Mouse (Mus musculus) hindbrain, postnatal 0 days (tissue): ENCODE results near the gene Zbtb45. TPM values are rescaled to one million over a fixed set of nuclear protein-coding genes. Genes with fewer than 3 reads are reported as not detected.
A peak's percentile ranks its signal among the peaks of the same experiment; 100 is the strongest.

Experiments
- ATAC-seq: fragments of 200-750 bp; cut with Nextera tagmentation; 2 replicates; pipeline ENCODE4 v1.8.0; 2017; ENCODE audit warnings: mild to moderate bottlenecking, moderate TSS enrichment, moderate library complexity
- DNase-seq: peaks from one replicate; pipeline ENCODE4 v3.0.0-alpha.2; 2015; ENCODE audit warnings: low spot score
- H3K27ac ChIP-seq: fragments of 300-500 bp; sonication (generic); 2 replicates; pipeline ENCODE4 v1.5.1; 2014; ENCODE audit warnings: mild to moderate bottlenecking
- H3K27me3 ChIP-seq: fragments of 300-500 bp; sonication (generic); 2 replicates; pipeline ENCODE4 v1.6.1; 2014; ENCODE audit warnings: low read length, mixed read lengths; ENCODE audit not compliant: insufficient read depth
- H3K36me3 ChIP-seq: fragments of 300-500 bp; sonication (generic); 2 replicates; pipeline ENCODE4 v1.6.1; 2014; ENCODE audit warnings: low read length, mixed read lengths; ENCODE audit not compliant: insufficient read depth
- H3K4me1 ChIP-seq: fragments of 300-500 bp; sonication (generic); 2 replicates; pipeline ENCODE4 v1.6.1; 2014; ENCODE audit warnings: antibody characterized with exemption, low read length, mixed read lengths; ENCODE audit not compliant: insufficient read depth
- H3K4me2 ChIP-seq: fragments of 300-500 bp; sonication (generic); 2 replicates; pipeline ENCODE4 v1.6.1; 2014; ENCODE audit warnings: low read depth, mild to moderate bottlenecking, low read length, moderate library complexity, mixed read lengths
- H3K4me3 ChIP-seq: fragments of 300-500 bp; sonication (generic); 2 replicates; pipeline ENCODE4 v1.5.1; 2014; ENCODE audit warnings: low read length
- H3K9ac ChIP-seq: fragments of 300-500 bp; sonication (generic); replicated peaks from 2 replicates; pipeline ENCODE4 v1.6.1; 2014; ENCODE audit warnings: mild to moderate bottlenecking, low read length, moderate library complexity, mixed read lengths
- H3K9me3 ChIP-seq: fragments of 300-500 bp; sonication (generic); 2 replicates; pipeline ENCODE4 v1.6.1; 2016; ENCODE audit warnings: low read length, mixed read lengths
- CTCF ChIP-seq: IDR thresholded peaks from 2 replicates; pipeline ENCODE4 v1.5.1; 2016; ENCODE audit warnings: antibody characterized with exemption, control low read depth, low read depth
- WGBS: fragments of 180-500 bp; shearing (Covaris S2); extraction: QIAGEN DNeasy Blood & Tissue Kit; methylation state at CpG from one replicate; pipeline ENCODE4 v1.1.7; 2014; 5-methylcytosine and 5-hydroxymethylcytosine counted together
- polyA plus RNA-seq: library from polyadenylated mRNA; unstranded; fragments of >200 nt; fragmentation: Nextera tagmentation; extraction: Ambion mirVana; gene quantifications from 2 replicates; pipeline ENCODE4 v1.2.1, GENCODE M21; 2015
- total RNA-seq: library from RNA; depleted of rRNA; stranded (reverse); fragments of >200 nt; gene quantifications from 2 replicates; pipeline ENCODE4 v1.2.3, GENCODE M21; 2014

Gene Zbtb45
- total and polyA plus RNA-seq, 2 experiments from 2014 or later: 24.6 to 41.6 TPM

- ATAC-seq: no peak
- no peak for TF ChIP-seq CTCF
- Histone ChIP-seq H3K36me3 (peaks cover 8% of the 10 kb centered on the region; the same call in 1 of the 2 replicates), H3K27me3 (no peaks in the 10 kb centered on the region), H3K9me3 (no peaks in the 10 kb centered on the region), H3K4me1 (no peaks in the 10 kb centered on the region), H3K4me3 (no peak overlapping the region), H3K9ac (no peak overlapping the region), H3K27ac (no peak overlapping the region), H3K4me2 (no peak overlapping the region)
- no peak for DNase-seq
- WGBS: 61% methylated on average over 1 of the region's 1 CpGs
These were observed 8.2 kb downstream of the Zbtb45 start for GRCm38 (mm10) chr7:13001584-13001983.

GRCm38 (mm10) chr7:12998851-12999250 lies 11.0 kb downstream of the Zbtb45 start, which contains the start of gene Trim28:
Gene Trim28, plus strand, starts transcription at chr7:12999114.
- 85% methylated on average over 3 of the region's 3 CpGs for WGBS
- Histone ChIP-seq H3K36me3 (no peaks in the 10 kb centered on the region), H3K4me2 (no peak within 1 kb of the TSS), H3K9ac (no peak within 1 kb of the TSS), H3K27me3 (no peaks in the 10 kb centered on the region), H3K4me1 (no peaks in the 10 kb centered on the region), H3K27ac (no peak within 1 kb of the TSS), H3K9me3 (no peaks in the 10 kb centered on the region), H3K4me3 (no peak within 1 kb of the TSS)
- no peak for ATAC-seq
- TF ChIP-seq CTCF: no peak
- DNase-seq: no peak

- Histone ChIP-seq H3K27ac (no peak within 1 kb of the TSS), H3K9ac (no peak within 1 kb of the TSS), H3K27me3 (no peaks in the 10 kb centered on the region), H3K36me3 (no peaks in the 10 kb centered on the region), H3K4me3 (no peak within 1 kb of the TSS), H3K9me3 (no peaks in the 10 kb centered on the region), H3K4me2 (no peak within 1 kb of the TSS), H3K4me1 (no peaks in the 10 kb centered on the region)
- ATAC-seq (no peak), DNase-seq (no peak)
- WGBS: 88% methylated on average over 5 of the region's 5 CpGs
- TF ChIP-seq CTCF: no peak
These were observed 11.8 kb downstream of the Zbtb45 start, which contains the start of gene Slc27a5 for GRCm38 (mm10) chr7:12998053-12998452. Gene Slc27a5, minus strand, starts transcription at chr7:12998192.

GRCm38 (mm10) chr7:12997230-12997629 lies 12.6 kb downstream of the Zbtb45 start:
- H3K9ac ChIP-seq: no peak overlapping the region
- no peak overlapping the region for H3K27ac ChIP-seq
- DNase-seq (no peak), ATAC-seq (no peak)
- TF ChIP-seq CTCF: no peak
- H3K27me3 ChIP-seq: no peaks in the 10 kb centered on the region
- no peak overlapping the region for H3K4me3 ChIP-seq
- 68% methylated on average over 5 of the region's 5 CpGs for WGBS
- H3K36me3 ChIP-seq: no peaks in the 10 kb centered on the region
- no peaks in the 10 kb centered on the region for H3K4me1 ChIP-seq
- H3K4me2 ChIP-seq: no peak overlapping the region
- H3K9me3 ChIP-seq: no peaks in the 10 kb centered on the region

GRCm38 (mm10) chr7:12995862-12996261 lies 14.0 kb downstream of the Zbtb45 start:
- Histone ChIP-seq H3K4me3 (no peak overlapping the region), H3K4me2 (no peak overlapping the region), H3K9me3 (no peaks in the 10 kb centered on the region), H3K27ac (no peak overlapping the region), H3K36me3 (no peaks in the 10 kb centered on the region), H3K9ac (no peak overlapping the region), H3K27me3 (no peaks in the 10 kb centered on the region), H3K4me1 (no peaks in the 10 kb centered on the region)
- TF ChIP-seq CTCF: no peak
- ATAC-seq: no peak
- no peak for DNase-seq

GRCm38 (mm10) chr7:12993148-12993547 lies 16.7 kb downstream of the Zbtb45 start:
- no peaks in the 10 kb centered on the region for H3K27me3 ChIP-seq
- no peak overlapping the region for H3K4me3 ChIP-seq
- no peak overlapping the region for H3K4me2 ChIP-seq
- DNase-seq (no peak), ATAC-seq (no peak)
- no peaks in the 10 kb centered on the region for H3K9me3 ChIP-seq
- H3K36me3 ChIP-seq: no peaks in the 10 kb centered on the region
- H3K9ac ChIP-seq: no peak overlapping the region
- H3K27ac ChIP-seq: no peak overlapping the region
- no peaks in the 10 kb centered on the region for H3K4me1 ChIP-seq
- WGBS: 90% methylated on average over 10 of the region's 10 CpGs
- TF ChIP-seq CTCF: no peak

- TF ChIP-seq CTCF: peak; percentile 46
- Histone ChIP-seq H3K27ac (no peak overlapping the region), H3K4me2 (no peak overlapping the region), H3K36me3 (no peaks in the 10 kb centered on the region), H3K4me1 (no peaks in the 10 kb centered on the region), H3K9me3 (no peaks in the 10 kb centered on the region), H3K9ac (no peak overlapping the region), H3K27me3 (no peaks in the 10 kb centered on the region), H3K4me3 (no peak overlapping the region)
- ATAC-seq (no peak), DNase-seq (no peak)
- 6% methylated on average over 3 of the region's 3 CpGs for WGBS
These were observed 17.6 kb downstream of the Zbtb45 start for GRCm38 (mm10) chr7:12992222-12992621.
